Mouse (Mus musculus): Measurements from ENCODE around the gene Ppip5k2. TPM values are rescaled to one million over a fixed set of nuclear protein-coding genes. Genes with fewer than 3 reads are reported as not detected.

Gene Ppip5k2
- total and polyA plus RNA-seq, 3 experiments, result 10.0 to 94.3 (median 71.2) TPM

- Histone ChIP-seq H3K9me3 (replicated peaks) (no peaks in the 10 kb centered on the region), H3K27me3 (ENCODE audit: insufficient read depth, low read length) (no peaks in the 10 kb centered on the region), H3K36me3 (replicated peaks) (peaks cover 74% of the 10 kb centered on the region), H3K4me3 (ENCODE audit: low read depth, low read length) (no peak overlapping the region), H3K4me1 (ENCODE audit: insufficient read depth, low read depth, low read length) (peaks cover 10% of the 10 kb centered on the region)
- DNase-seq (ENCODE audit: low spot score) (no peak), ATAC-seq (ENCODE audit: extremely low read depth, insufficient number of reproducible peaks, low FRiP score, poor library complexity, severe bottlenecking) (no peak)
- TF ChIP-seq POLR2AphosphoS5 (IDR thresholded peaks at IDR 0.05; ENCODE audit: insufficient replicate concordance, low read depth, low read length) (no peak), CTCF (IDR thresholded peaks at IDR 0.05; ENCODE audit: low read depth, low read length) (no peak), GATA2 (IDR thresholded peaks at IDR 0.05; ENCODE audit: borderline replicate concordance, low read depth, low read length) (no peak), TAL1 (conservative IDR thresholded peaks at IDR 0.05; ENCODE audit: low read depth, low read length) (no peak), GATA1 (IDR thresholded peaks at IDR 0.05; ENCODE audit: borderline replicate concordance, low read length) (no peak)
Observed at GRCm38 (mm10) chr1:97748163-97748562, 22.0 kb downstream of the Ppip5k2 start.

GRCm38 (mm10) chr1:97746261-97746660 is 23.9 kb downstream of the Ppip5k2 start:
- Histone ChIP-seq H3K36me3 (replicated peaks) (peaks cover 74% of the 10 kb centered on the region), H3K4me3 (ENCODE audit: low read depth, low read length) (no peak overlapping the region)
- DNase-seq (ENCODE audit: low spot score), result no peak

GRCm38 (mm10) chr1:97745712-97746111 is 24.5 kb downstream of the Ppip5k2 start:
- no peak for ATAC-seq (ENCODE audit: extremely low read depth, insufficient number of reproducible peaks, low FRiP score, poor library complexity, severe bottlenecking)
- no peaks in the 10 kb centered on the region for H3K9me3 ChIP-seq (replicated peaks)
- H3K4me1 ChIP-seq (ENCODE audit: insufficient read depth, low read depth, low read length), result peaks cover 18% of the 10 kb centered on the region
- TF ChIP-seq POLR2AphosphoS5 (IDR thresholded peaks at IDR 0.05; ENCODE audit: insufficient replicate concordance, low read depth, low read length) (no peak), CTCF (IDR thresholded peaks at IDR 0.05; ENCODE audit: low read depth, low read length) (no peak), GATA2 (IDR thresholded peaks at IDR 0.05; ENCODE audit: borderline replicate concordance, low read depth, low read length) (no peak), GATA1 (IDR thresholded peaks at IDR 0.05; ENCODE audit: borderline replicate concordance, low read length) (no peak), TAL1 (conservative IDR thresholded peaks at IDR 0.05; ENCODE audit: low read depth, low read length) (no peak)
- no peak overlapping the region for H3K4me3 ChIP-seq (ENCODE audit: low read depth, low read length)
- H3K27me3 ChIP-seq (ENCODE audit: insufficient read depth, low read length), result no peaks in the 10 kb centered on the region
- peaks cover 74% of the 10 kb centered on the region for H3K36me3 ChIP-seq (replicated peaks)
- no peak for DNase-seq (ENCODE audit: low spot score)

More at GRCm38 (mm10) chr1:97746261-97746660, 23.9 kb downstream of the Ppip5k2 start:
- Histone ChIP-seq H3K4me1 (ENCODE audit: insufficient read depth, low read depth, low read length) (peaks cover 18% of the 10 kb centered on the region), H3K9me3 (replicated peaks) (no peaks in the 10 kb centered on the region), H3K27me3 (ENCODE audit: insufficient read depth, low read length) (no peaks in the 10 kb centered on the region)
- TF ChIP-seq GATA1 (IDR thresholded peaks at IDR 0.05; ENCODE audit: borderline replicate concordance, low read length), result no peak
- no peak for TF ChIP-seq GATA2 (IDR thresholded peaks at IDR 0.05; ENCODE audit: borderline replicate concordance, low read depth, low read length)
- TF ChIP-seq TAL1 (conservative IDR thresholded peaks at IDR 0.05; ENCODE audit: low read depth, low read length), result no peak
- no peak for TF ChIP-seq POLR2AphosphoS5 (IDR thresholded peaks at IDR 0.05; ENCODE audit: insufficient replicate concordance, low read depth, low read length)
- no peak for TF ChIP-seq CTCF (IDR thresholded peaks at IDR 0.05; ENCODE audit: low read depth, low read length)
- no peak for ATAC-seq (ENCODE audit: extremely low read depth, insufficient number of reproducible peaks, low FRiP score, poor library complexity, severe bottlenecking)

- Histone ChIP-seq H3K36me3 (replicated peaks) (peaks cover 77% of the 10 kb centered on the region), H3K4me1 (ENCODE audit: insufficient read depth, low read depth, low read length) (peaks cover 18% of the 10 kb centered on the region), H3K4me3 (ENCODE audit: low read depth, low read length) (no peak overlapping the region), H3K27me3 (ENCODE audit: insufficient read depth, low read length) (no peaks in the 10 kb centered on the region), H3K9me3 (replicated peaks) (no peaks in the 10 kb centered on the region)
- TF ChIP-seq GATA1 (IDR thresholded peaks at IDR 0.05; ENCODE audit: borderline replicate concordance, low read length) (no peak), TAL1 (conservative IDR thresholded peaks at IDR 0.05; ENCODE audit: low read depth, low read length) (peak; percentile 81)
- peak; percentile 77 for ATAC-seq (ENCODE audit: extremely low read depth, insufficient number of reproducible peaks, low FRiP score, poor library complexity, severe bottlenecking)
- peak; percentile 27 for DNase-seq (ENCODE audit: low spot score)
Observed at GRCm38 (mm10) chr1:97743063-97743462, 27.1 kb downstream of the Ppip5k2 start.

GRCm38 (mm10) chr1:97729339-97729738 is 40.9 kb downstream of the Ppip5k2 start:
- H3K9me3 ChIP-seq (replicated peaks), result no peaks in the 10 kb centered on the region
- no peak for TF ChIP-seq POLR2AphosphoS5 (IDR thresholded peaks at IDR 0.05; ENCODE audit: insufficient replicate concordance, low read depth, low read length)
- TF ChIP-seq GATA1 (IDR thresholded peaks at IDR 0.05; ENCODE audit: borderline replicate concordance, low read length), result no peak
- TF ChIP-seq GATA2 (IDR thresholded peaks at IDR 0.05; ENCODE audit: borderline replicate concordance, low read depth, low read length), result no peak
- no peak for TF ChIP-seq TAL1 (conservative IDR thresholded peaks at IDR 0.05; ENCODE audit: low read depth, low read length)
- TF ChIP-seq CTCF (IDR thresholded peaks at IDR 0.05; ENCODE audit: low read depth, low read length), result no peak
- peaks cover 3% of the 10 kb centered on the region; the same call in 1 of the 2 replicates for H3K4me1 ChIP-seq (ENCODE audit: insufficient read depth, low read depth, low read length)
- no peak for DNase-seq (ENCODE audit: low spot score)
- H3K27me3 ChIP-seq (ENCODE audit: insufficient read depth, low read length), result no peaks in the 10 kb centered on the region
- no peak overlapping the region for H3K4me3 ChIP-seq (ENCODE audit: low read depth, low read length)
- ATAC-seq (ENCODE audit: extremely low read depth, insufficient number of reproducible peaks, low FRiP score, poor library complexity, severe bottlenecking), result no peak
- peaks cover 52% of the 10 kb centered on the region for H3K36me3 ChIP-seq (replicated peaks)

GRCm38 (mm10) chr1:97726730-97727129 is 43.5 kb downstream of the Ppip5k2 start:
- peaks cover 3% of the 10 kb centered on the region; the same call in 1 of the 2 replicates for H3K4me1 ChIP-seq (ENCODE audit: insufficient read depth, low read depth, low read length)
- no peaks in the 10 kb centered on the region for H3K9me3 ChIP-seq (replicated peaks)
- TF ChIP-seq GATA1 (IDR thresholded peaks at IDR 0.05; ENCODE audit: borderline replicate concordance, low read length) (no peak), CTCF (IDR thresholded peaks at IDR 0.05; ENCODE audit: low read depth, low read length) (no peak), TAL1 (conservative IDR thresholded peaks at IDR 0.05; ENCODE audit: low read depth, low read length) (no peak), GATA2 (IDR thresholded peaks at IDR 0.05; ENCODE audit: borderline replicate concordance, low read depth, low read length) (no peak), POLR2AphosphoS5 (IDR thresholded peaks at IDR 0.05; ENCODE audit: insufficient replicate concordance, low read depth, low read length) (no peak)
- H3K36me3 ChIP-seq (replicated peaks), result peaks cover 48% of the 10 kb centered on the region
- no peaks in the 10 kb centered on the region for H3K27me3 ChIP-seq (ENCODE audit: insufficient read depth, low read length)
- ATAC-seq (ENCODE audit: extremely low read depth, insufficient number of reproducible peaks, low FRiP score, poor library complexity, severe bottlenecking) (peak; percentile 51), DNase-seq (ENCODE audit: low spot score) (no peak)
- H3K4me3 ChIP-seq (ENCODE audit: low read depth, low read length), result no peak overlapping the region
